In the genomic region with DNA sequence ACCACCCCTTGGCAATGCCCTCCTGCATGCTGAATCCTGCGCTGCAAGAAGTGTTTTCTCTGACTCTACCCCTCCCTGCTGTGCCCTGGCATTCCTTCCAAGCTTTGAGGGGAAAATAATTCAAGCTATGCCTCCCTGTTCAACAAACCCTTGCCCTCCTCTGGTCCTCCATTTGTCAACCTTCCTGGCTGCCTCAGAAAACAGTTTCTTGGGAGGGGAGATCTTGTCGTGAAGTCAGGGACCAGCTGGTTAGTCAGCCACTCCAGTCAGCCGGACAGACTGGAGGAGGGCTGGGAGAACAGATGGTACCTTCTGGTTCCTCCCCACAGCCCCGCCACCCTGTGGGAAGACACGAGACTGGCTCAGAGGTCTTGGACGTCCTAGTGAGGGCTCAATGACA, we compare ENCODE assay signal across 19 mouse cellular contexts. TPM values are rescaled to one million over a fixed set of nuclear protein-coding genes. Genes with fewer than 3 reads are reported as not detected.
A peak's percentile ranks its signal among the peaks of the same experiment; 100 is the strongest.
DNase-seq lines count a peak whose midpoint lies in the region; TF ChIP-seq lines count a peak whose summit lies in the region.
"Had no signal": no experiment of that assay in that cellular context is flagged by ENCODE, and none has a peak within 500 bp of the region (broad histone marks: within the 10 kb centered on the region; RNA-seq: fewer than 3 reads in every experiment).

No protein-coding gene starts in this region.

- H3K4me3 ChIP-seq in gastrocnemius, adult 2 months, result no peak overlapping the region
- H3K4me3 ChIP-seq in left cerebral cortex, adult 2 months, result no peak overlapping the region
- H3K4me3 ChIP-seq: embryonic facial prominence, embryonic 15.5 days; heart, embryonic 10.5 days; intestine, embryonic 15.5 days; midbrain, embryonic 12.5 days had no signal

- no peak for TF ChIP-seq CTCF in gastrocnemius, adult 2 months (IDR thresholded peaks at IDR 0.05)
- TF ChIP-seq CTCF in left cerebral cortex, adult 2 months (IDR thresholded peaks at IDR 0.05), result no peak

- intact Hi-C loops in gastrocnemius, adult 2 months (cut with DNase I), result no loop called here
- intact Hi-C loops in left cerebral cortex, adult 2 months (cut with DNase I), result no loop called here
- intact Hi-C loops in left cerebral cortex, postnatal 14 days (cut with DNase I), result no loop called here

- no peak for DNase-seq in gastrocnemius, adult 2 months
- no peak for DNase-seq in gastrocnemius, adult 8-10 months (ENCODE audit: low spot score in 2 of 2)
- no peak for DNase-seq in left cerebral cortex, adult 2 months (ENCODE audit: extremely low spot score in 1 of 2, low spot score in 2 of 2)
- DNase-seq in left cerebral cortex, postnatal 14 days (ENCODE audit: low spot score in 2 of 2), result no peak
- peak; percentile 92 for DNase-seq in cerebellum, adult 11-12 months
- peak; percentile 81 for DNase-seq in cerebellum, postnatal 36 days
- no peak for DNase-seq in adrenal gland, postnatal 25 days
- no peak for DNase-seq in adrenal gland, postnatal 10 days
- DNase-seq: gastrocnemius, postnatal 36 days; heart, postnatal 14 days; kidney, postnatal 4 days; layer of hippocampus, postnatal 36 days; lung, adult 18-20 months; thymus, adult 2 months had no signal

- peak overlapping the region; percentile 6; the same call in 1 of the 2 replicates for H3K27ac ChIP-seq in gastrocnemius, adult 2 months
- 0 out of 2 replicates have a peak overlapping the region, but pooled peaks have one; percentile 19 for H3K27ac ChIP-seq in left cerebral cortex, adult 2 months
- H3K27ac ChIP-seq: embryonic facial prominence, embryonic 15.5 days; heart, embryonic 10.5 days; intestine, embryonic 15.5 days; macrophage; midbrain, embryonic 12.5 days had no signal

RNA-seq across cellular contexts. Expression of a gene that starts 3.8 kb away (rescaled TPM):
- 100 to 1,000 TPM; 471 to 485 TPM for total RNA-seq in gastrocnemius, adult 2 months (2021)
- total RNA-seq in gastrocnemius, adult 8-10 months (2022), result 100 to 1,000 TPM; 484 to 519 (median 495) TPM
- total RNA-seq in left cerebral cortex, adult 2 months (2021), result 100 to 1,000 TPM; 109 to 112 TPM
- 10 to 100 TPM; 69.2 to 75.4 TPM for total RNA-seq in left cerebral cortex, postnatal 14 days (2021)
- 82.9 and 86.4 TPM in 2 replicates for total RNA-seq in adrenal gland, postnatal 25 days (2021)
- total RNA-seq in adrenal gland, postnatal 10 days (2021), result 100 to 1,000 TPM; 144 to 199 TPM

RNA-seq across cellular contexts. Expression of a gene that starts 27.6 kb away (rescaled TPM):
- under 1 TPM; 0.28 to 0.42 TPM for total RNA-seq in gastrocnemius, adult 2 months (2021)
- under 1 TPM; 0.24 to 0.62 (median 0.45) TPM for total RNA-seq in gastrocnemius, adult 8-10 months (2022)
- 10 to 100 TPM; 25.1 to 30.1 TPM for total RNA-seq in left cerebral cortex, adult 2 months (2021)
- total RNA-seq in left cerebral cortex, postnatal 14 days (2021), result 10 to 100 TPM; 48.5 to 52.2 TPM
- 3.0 and 4.4 TPM in 2 replicates for total RNA-seq in adrenal gland, postnatal 25 days (2021)
- total RNA-seq in adrenal gland, postnatal 10 days (2021), result 10 to 100 TPM in 1 of 2 experiments, 1 to 10 TPM in 1; 7.3 to 11.0 TPM

RNA-seq across cellular contexts. Expression of a gene that starts 39.3 kb away (rescaled TPM):
- total RNA-seq in gastrocnemius, adult 2 months (2021), result 1 to 10 TPM; 4.3 to 5.2 TPM
- total RNA-seq in gastrocnemius, adult 8-10 months (2022), result 1 to 10 TPM; 3.6 to 5.3 (median 4.1) TPM
- total RNA-seq in left cerebral cortex, adult 2 months (2021), result 10 to 100 TPM; 17.4 to 17.8 TPM
- total RNA-seq in left cerebral cortex, postnatal 14 days (2021), result 10 to 100 TPM; 12.2 to 15.5 TPM
- total RNA-seq in adrenal gland, postnatal 25 days (2021), result 36.8 and 40.7 TPM in 2 replicates
- 10 to 100 TPM; 22.4 to 26.2 TPM for total RNA-seq in adrenal gland, postnatal 10 days (2021)

RNA-seq across cellular contexts. Expression of a gene that starts 46.5 kb away (rescaled TPM):
- total RNA-seq in gastrocnemius, adult 2 months (2021), result 10 to 100 TPM; 18.3 to 25.7 TPM
- total RNA-seq in gastrocnemius, adult 8-10 months (2022), result 10 to 100 TPM; 15.8 to 23.9 (median 19.4) TPM
- 100 to 1,000 TPM; 709 to 735 TPM for total RNA-seq in left cerebral cortex, adult 2 months (2021)
- total RNA-seq in left cerebral cortex, postnatal 14 days (2021), result 100 to 1,000 TPM; 505 to 506 TPM
- 125 and 146 TPM in 2 replicates for total RNA-seq in adrenal gland, postnatal 25 days (2021)
- total RNA-seq in adrenal gland, postnatal 10 days (2021), result 10 to 100 TPM; 83.3 to 96.2 TPM

Comparison
In these comparisons a context has a peak if more than half of its experiments do, and no peak if none do; other contexts are left out.
1. DNase-seq: peak in cerebellum, adult 11-12 months (single experiment) and cerebellum, postnatal 36 days (2 of 2); none in gastrocnemius, adult 2 months (single experiment), gastrocnemius, adult 8-10 months (0 of 2), left cerebral cortex, adult 2 months (0 of 2), left cerebral cortex, postnatal 14 days (0 of 2), adrenal gland, postnatal 25 days (single experiment) and adrenal gland, postnatal 10 days (single experiment).